Mouse (Mus musculus) kidney, adult 9 months (tissue): ENCODE results near the gene Krt1.
A peak's percentile ranks its signal among the peaks of the same experiment; 100 is the strongest.

Experiments
- DNase-seq: peaks from one replicate; pipeline ENCODE4 v3.0.0; 2022

The Krt1 gene

DNA sequence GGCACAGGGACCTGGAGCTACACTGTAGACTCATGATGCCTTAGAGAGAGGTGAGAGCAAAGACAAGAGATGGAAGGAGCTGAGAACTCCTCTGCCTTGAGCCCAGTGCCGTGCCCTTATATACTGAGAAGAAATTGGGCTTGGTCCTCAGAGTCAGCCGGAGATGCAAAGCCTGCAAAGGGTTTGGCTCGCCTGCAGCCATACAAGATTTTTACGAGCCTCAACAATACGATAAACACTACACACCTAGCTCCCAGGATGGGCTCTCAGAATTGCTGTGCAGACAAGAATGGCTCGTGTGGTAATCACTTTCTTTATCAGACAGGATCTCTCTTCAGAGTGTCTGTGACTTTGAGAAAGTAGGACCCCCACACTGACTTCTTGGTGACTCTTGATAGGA, at the start of gene Krt1:
TSS of gene Krt1 (minus strand) at position 101 of the 400 bp plus-strand sequence.
- no peak for DNase-seq

DNA sequence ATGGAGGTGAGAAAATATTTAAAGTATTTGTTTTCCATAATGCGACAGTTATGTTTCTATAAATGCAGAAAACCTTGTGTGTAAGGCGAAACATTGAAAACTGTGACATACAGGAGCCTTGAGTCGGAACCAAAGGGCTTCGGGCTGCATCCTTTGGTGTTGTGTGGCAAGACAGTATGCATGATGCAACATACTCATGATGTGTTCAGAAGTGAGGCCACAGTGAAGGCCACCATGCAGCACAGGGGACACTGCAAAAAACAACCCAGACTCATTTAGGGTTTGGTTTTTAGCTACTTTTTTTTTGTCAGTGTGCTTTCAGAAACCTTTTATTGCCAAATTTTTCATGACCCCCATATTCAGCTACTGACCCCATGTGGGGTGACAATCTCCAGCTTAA, 44.6 kb upstream of the Krt1 start:
- no peak for DNase-seq

DNA sequence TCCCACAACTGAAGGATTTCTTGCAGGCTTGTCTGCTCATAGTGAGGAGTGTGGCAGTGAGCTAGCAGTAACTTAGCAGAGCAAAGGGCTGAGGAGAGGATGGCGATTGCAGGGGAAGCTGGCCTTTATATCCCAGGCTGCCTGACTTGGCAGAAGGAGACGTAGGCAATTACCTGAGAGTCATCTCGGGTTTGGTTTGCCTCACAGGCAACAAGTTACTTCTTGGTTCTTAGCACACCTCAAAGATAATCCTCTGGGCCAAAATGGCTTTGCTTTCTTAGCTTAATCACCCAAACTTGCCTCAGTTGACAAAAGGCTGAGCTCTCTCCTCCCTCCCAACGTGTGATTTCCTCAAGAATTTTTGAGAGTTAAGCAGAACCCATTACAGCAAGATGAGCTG, 42.2 kb upstream of the Krt1 start, which contains the start of gene Krt76:
TSS of gene Krt76 (minus strand) at position 101 of the 400 bp plus-strand sequence.
- DNase-seq: no peak

DNA sequence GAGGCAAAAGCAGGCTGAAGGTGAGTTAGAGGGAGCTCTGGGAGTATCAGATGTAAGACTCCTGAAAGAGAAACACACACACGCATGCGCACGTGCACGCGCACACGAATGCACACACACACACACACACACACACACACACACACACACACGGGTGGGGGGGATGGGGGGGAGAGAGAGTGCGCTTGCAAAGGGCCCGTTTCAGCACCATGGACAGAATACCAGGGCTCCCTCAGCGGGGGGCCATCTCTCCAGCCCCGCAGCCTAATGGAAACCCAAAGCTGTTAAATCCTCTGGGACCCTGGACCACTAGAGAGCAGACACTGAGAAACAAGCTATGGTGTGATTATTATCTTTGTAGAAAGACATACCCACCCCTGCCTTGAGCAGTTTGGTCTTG, 29.2 kb upstream of the Krt1 start:
- DNase-seq: no peak

DNA sequence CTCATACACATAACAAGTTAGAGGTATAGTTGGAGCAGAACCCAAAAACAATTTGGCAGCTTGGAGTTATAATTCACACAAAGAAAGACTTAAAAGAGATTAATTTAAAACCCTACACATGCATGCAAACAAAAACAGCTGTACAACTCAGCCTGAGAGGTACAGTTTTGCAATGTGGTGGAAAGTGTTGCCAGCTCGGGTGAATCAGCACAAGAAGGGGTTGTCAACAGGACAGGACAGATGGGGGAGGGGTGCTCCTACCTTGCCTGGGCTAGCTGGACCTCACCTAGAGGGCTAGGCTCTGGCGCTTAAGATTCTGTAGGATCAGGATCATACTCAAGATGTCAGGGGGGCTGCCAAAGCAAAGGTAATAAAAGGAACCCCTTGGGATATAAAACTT, 27.4 kb upstream of the Krt1 start:
- no peak for DNase-seq

DNA sequence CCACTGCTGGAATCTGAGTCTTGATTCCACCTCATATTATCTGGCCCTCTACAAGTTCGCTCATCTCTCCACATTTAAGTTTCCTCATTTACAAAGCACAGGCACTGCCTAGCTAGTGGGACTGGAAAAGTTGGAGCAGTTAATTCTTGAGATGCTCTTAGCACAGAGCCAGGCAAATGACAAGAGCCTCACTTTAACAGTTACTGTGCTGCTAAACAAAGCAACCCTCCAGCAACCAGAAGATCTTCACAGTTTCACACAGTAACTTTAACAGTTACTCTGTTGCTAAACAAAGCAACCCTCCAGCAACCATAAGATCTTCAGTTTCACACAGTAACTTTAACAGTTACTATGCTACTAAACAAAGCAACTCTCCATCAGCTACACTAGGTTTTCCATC, 23.8 kb upstream of the Krt1 start:
- no peak for DNase-seq

DNA sequence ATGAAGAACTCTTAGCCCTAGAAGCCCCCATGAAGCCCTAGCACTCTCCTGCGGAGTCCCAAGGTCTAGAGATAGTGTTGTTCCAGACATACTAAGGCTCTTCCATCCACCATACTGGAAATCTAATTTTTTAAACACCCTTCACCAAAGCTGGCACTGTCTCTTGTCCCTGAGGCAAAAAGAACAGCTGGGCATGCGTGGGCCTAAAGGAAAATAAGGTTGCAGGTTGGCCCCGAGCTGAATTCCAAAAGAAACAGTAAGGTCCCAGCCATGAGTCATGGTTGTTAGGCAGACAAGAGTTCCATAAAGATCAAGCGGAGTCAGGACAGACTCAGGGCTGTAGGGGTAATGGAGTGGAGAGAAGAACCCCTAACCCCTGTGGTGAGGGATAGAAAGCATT, 22.6 kb upstream of the Krt1 start:
- DNase-seq: no peak

DNA sequence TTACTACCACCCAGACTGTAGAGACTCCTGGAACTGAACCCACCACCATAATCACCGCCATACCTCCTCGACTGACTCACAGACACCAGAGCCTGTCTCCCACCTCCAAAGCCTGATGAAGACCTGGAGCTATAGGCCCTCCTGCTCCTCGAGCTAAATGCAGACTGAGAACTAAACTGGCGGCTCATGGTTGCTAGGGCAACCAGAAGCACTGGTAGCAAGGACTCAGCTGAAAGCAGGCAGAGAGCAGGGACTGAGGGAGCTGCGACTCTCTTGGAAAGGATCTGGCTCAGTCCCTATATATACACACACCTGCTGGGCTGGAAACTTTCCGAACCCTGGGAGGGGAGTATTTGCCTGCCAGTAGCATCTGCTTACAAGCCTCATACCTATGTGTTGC, 18.8 kb upstream of the Krt1 start, which contains the start of gene Krt77:
TSS of gene Krt77 (minus strand) at position 275 of the 400 bp plus-strand sequence.
- DNase-seq: no peak

DNA sequence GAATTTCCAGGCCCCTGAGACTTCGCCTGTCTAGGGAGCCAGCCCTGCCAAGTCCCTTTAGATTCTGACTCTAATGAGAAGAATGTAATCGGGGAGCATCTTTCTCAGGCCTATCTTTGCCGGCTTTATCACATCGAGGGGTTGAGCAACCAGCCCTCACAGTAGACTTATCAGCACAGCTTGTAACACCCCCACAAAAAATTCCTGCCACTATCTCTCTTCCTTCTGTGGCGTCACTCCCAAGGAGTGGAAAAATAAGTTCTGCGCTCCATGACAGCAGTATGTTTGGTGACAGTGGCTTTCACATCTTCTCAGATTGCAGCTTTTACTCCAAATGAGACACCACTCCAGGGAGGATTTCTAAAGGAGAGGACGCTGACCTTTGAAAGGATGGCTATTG, 16.2 kb upstream of the Krt1 start:
- DNase-seq: no peak

DNA sequence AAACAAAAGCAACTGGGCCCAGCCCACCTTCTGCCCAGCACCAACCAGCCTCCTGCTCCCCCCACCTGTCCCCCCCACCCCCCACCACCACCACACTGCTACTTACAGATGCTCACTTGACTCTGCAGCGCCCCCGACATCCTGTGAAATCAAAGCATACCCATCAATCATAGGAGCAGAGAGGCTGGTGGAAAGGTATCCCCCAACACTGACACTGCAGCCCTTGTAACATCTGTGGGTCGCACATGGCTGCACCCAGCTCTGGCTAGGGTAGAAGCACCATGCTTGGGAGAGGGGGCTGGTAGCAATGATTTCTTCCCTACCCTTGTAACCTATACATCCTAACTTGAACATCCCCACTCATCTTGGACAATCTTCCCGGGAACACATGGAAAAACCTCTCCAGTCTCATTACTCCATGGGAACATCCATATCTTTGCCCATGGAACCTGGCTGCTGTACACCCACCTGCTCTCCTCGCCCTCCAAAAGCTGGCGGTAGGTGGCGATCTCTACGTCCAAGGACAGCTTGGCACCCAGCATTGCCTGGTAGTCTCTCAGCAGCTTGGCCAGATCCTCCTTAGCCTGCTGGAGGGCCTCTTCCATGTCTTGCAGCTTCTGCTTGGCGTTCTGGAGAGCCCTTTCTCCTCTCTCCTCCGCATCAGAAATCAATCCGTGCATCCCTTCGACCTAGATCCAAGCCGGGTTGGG, 10.0 kb upstream of the Krt1 start:
- no peak for DNase-seq

DNA sequence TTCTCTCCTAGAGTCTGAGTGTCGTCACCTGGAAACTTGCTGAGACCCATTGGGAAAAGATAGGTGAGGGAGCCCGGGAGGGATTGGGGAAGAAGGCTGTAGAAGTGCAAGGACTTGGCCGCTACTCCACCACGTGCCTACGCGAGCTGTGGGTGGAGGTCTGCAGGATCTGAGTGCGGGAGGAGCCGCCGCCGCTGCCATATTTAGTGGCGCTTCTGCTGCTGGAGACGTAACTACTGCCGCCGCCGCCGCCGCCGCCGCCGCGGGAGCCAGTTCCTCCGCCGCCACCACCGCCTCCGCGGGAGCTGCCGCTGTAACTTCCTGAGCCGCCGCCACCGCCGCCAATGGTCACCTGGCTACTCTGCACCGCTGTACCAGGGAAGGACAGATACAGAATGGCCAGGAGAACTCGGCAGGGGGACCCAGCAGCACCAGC, 9.2 kb upstream of the Krt1 start:
- DNase-seq: peak; percentile 30

GRCm38 (mm10) chr15:101858673-101859425, 8.3 kb upstream of the Krt1 start:
- no peak for DNase-seq

DNA sequence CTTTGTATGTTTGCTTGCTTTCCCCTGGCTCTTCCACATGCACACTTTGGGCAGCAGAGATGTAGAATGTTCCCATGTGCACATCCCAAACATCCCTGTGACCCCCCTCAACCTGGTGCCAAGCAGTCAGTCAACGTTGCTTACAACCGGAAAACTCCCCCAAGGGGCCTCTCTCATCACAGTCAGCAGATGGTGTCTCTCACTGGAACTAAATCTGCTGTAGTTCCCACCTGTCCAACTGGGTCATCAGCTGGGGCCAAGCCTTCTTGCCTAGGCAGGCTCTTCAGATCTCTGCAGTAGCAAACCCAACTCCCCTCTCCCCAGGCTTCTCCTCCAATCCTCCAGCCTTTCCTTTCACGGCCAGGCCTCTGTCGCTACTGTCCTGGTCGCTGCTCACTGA, 6.1 kb upstream of the Krt1 start:
- DNase-seq: no peak

DNA sequence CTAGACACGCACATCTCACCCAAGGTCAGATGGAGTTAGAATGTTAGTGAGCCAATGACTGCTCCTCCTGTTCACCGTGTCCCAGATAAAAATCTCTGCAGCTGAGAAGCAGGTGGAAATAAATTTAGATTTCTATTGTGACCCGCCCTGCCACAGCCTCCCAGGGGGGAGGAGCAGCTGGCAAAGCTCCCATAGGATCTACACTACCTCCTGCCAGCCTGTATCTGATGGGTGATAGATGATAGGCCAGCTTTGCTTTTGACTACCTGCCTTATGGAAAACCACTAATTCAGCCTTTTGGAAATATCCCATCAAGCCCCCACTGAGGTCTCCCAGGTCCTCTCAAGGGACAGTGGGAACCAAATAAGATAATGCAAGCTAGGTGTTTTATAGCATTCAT, 5.1 kb upstream of the Krt1 start:
- no peak for DNase-seq

- no peak for DNase-seq
These were observed 3.7 kb upstream of the Krt1 start for GRCm38 (mm10) chr15:101854294-101854693.

DNA sequence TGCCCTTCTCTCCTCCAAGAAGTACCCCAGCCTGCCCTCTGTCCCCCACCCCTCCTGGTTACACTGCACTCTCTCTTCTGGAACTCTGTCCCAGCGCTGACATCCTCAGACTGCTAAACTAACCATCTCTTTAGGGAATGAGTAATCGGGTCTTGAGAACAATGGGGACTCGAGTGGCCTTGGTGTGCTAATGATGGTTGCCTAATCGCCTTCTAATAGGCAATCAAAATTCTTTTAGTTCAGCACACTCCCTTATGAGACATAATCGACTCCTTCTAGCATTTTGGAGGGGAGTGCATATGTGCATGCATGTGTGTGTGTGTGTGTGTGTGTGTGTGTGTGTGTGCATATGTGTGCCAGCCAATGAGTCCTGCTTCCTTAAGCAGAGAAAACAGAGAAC, 2.0 kb upstream of the Krt1 start:
- no peak for DNase-seq

DNA sequence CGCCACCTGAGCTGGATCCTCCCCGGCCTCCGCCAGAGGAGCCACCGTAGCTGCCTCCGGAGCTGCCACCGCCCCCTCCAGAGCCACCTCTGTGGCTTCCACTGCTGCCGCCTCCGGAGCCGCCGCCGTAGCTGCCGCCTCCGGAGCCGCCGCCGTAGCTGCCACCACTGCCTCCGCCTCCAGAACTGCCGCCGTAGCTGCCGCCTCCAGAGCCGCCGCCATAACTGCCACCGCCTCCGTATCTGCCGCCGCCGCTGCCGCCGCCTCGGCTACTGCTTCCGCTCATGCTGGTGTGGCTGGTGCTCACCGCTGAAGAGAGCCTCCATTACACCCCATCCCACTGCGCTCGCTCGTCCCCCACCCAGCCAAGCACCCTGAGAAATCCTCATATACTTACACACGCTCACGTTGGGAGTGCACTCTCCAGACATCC, 4.6 kb downstream of the Krt1 start:
- DNase-seq: peak; percentile 8

GRCm38 (mm10) chr15:101843192-101843591, 7.4 kb downstream of the Krt1 start:
- DNase-seq: no peak

- DNase-seq: no peak
These were observed 15.7 kb downstream of the Krt1 start for GRCm38 (mm10) chr15:101834784-101835328.

DNA sequence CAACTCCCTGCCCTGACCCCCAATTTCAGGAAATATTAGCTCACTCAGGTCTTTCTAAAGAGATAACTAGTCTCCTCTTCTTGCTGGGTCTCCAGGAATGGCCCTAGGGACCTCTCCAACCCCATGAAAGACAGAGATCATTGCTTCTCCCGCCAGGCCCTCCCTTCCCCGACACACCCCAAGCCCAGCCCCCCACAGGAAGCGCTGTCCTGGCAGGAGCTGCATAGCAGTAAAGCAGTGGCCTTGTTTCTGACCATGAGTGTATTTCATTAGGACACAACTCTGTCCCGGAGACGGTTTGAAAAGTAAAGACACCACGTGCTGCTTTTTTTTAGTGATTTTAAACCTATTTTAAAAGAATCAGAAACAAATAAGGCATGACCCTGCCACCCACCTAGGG, 17.5 kb downstream of the Krt1 start:
- DNase-seq: no peak

DNA sequence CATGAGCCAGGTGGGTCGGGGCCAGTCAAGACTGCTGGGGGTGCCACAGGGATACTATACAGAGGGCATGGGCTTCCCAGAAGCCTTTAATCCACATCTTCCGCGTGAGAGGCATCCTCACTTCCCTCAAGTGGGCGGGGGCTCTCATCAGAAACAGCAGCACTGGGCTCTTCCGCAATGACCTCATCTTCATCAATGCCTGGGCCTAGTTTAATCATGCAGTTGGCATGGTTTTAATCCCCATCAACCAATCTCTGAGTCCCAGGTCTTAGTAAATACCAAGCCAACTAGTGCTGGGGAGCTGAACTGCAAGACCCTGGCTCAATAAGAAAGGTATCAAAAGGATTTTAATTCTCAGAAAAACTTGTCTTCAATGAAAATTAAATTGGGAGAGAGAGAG, 21.2 kb downstream of the Krt1 start:
- no peak for DNase-seq

DNA sequence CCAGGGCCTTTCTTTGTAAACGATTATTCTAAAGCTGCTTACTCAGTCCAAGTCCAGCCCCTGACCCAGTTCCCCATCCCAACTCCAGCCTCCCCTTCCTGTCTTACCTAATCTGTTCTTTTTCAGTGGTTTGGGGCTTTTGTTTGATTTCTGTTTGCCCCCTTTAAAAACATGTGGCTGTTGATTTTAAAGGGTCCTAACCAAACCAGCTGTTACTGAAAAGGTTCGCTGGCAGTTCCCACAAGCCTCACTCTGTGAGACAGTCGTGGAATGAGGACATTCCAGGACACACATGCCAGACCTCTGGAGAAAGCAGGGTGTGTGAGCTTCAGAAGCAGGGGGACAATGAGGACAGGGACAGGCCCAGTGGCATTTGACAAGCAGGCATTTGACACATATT, 28.8 kb downstream of the Krt1 start:
- no peak for DNase-seq

DNA sequence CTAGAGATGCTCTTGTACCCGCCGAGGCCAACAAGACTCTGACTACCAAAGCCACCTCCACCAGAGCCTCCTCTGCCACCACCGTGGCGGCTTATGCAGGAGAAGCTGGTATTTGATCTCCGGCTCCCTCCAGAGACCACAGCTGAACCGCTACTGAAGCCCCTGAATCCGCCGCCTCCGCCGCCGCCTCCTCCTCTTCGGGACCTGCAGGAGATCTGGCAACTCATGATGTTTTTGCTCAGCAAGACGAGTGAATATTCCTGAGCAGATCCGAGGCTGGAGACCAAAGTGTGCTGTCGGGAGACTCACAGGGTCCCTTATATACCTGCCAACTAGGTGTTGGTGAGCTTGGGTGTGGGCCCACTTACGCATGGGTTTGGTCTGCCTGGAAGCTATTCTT, 32.7 kb downstream of the Krt1 start, which contains the start of gene Krt2:
TSS of gene Krt2 (minus strand) at position 295 of the 400 bp plus-strand sequence.
- no peak for DNase-seq
